Mouse (Mus musculus) embryo, embryonic 11.5 days (tissue): ENCODE data around the gene Gcn1l1.

Experiments
- DNase-seq: peaks from one replicate; pipeline ENCODE4 v3.0.0-alpha.2; 2012; ENCODE audit warnings: low read depth, low spot score

Gcn1l1 gene

GRCm38 (mm10) chr5:115603561-115603960 lies 38.5 kb downstream of the Gcn1l1 start:
- DNase-seq = no peak

DNA sequence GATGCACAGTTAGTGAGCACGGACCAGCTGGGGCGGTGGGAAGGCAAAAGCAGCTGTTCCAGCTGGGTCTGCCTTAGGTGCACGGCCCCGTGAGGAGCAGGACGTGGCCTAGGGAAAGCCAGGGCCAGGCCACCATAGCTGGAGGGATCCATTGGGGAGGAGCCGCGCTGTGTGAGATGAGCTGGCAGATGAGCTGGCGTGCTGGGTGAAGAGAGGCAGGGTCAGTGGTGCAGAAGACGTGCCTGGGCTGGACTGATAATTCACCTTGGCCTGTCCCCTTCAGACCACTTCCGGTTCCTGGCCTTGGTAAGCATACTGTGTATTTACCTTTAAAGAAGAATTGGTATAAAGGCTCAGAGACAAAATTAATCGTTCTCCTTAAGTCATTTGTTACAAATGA lies 46.5 kb downstream of the Gcn1l1 start:
- DNase-seq = no peak

DNA sequence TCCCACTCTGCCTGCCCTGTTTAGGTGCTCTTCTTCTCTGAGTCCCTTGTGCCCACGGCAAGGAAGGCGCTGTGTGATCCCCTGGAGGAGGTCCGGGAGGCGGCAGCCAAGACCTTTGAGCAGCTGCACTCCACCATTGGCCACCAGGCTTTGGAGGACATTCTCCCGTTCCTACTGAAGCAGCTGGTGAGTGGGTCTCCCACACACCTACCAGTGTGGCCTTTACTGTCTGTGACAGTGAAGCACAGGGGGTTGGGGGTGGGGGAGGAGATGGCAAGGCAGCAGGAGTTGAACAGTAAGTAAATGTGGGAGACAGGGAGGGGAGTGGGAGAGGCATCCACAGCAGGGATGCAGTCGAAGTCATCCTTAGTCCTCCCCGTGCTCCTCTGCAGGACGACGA lies 48.3 kb downstream of the Gcn1l1 start:
- DNase-seq = no peak

DNA sequence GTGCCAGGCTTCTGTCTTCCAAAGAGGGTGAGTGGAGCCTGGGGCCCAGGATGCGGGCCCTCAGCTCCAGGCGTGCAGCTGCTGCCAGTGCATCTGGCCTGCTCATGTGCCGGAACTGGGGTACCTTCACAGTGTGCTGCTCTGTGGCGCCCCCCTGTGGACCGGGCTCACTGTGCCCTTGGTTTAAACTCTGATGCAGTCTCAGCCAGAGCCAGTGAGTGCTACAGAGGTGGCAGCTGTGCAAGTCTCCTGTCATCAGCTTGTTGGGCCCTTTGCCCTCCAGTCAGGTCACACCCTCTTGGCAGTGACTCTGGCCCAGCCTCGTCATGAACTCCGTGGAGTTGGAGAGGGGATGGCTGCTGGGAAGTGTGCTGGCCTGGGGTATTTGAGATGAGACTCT lies 49.9 kb downstream of the Gcn1l1 start:
- no peak for DNase-seq

DNA sequence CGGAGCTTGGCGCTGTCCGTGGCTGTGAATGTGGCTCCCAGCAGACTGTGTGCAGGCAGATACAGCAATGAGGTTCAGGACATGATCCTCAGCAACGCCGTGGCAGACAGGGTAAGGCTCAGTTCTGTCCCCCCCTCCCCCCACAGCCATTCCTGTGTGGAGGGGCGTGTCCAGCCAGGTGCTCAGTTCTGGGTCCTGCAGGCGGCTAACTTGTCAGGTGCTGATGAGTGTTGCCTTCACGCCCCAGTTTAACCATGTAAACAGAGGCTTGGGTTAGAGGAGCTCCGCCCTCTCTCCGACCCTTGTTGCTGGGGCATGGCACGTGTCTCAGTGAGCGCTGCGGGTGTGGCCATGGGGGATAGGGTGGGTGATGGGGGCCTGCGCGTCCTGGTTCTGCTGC lies 54.6 kb downstream of the Gcn1l1 start:
- no peak for DNase-seq

DNA sequence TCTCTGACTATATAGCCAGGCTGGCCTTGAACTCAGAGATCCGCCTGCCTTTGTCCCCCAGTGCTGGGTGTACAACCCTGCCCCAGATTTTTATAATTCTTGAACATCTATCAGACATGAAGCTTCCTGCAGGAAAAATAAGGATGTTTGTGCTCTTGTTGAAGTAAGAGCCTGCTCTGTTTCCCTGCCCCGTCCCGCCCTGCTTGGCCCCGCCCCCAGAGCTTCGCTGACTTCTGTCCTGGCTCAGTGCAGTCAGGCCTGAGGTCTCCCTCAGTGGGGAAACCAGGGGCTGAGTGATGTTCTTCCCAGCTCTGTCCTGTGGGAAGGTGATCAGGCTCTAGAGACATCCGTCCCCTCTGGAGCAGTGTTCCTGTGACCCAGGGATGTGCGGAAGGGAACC lies 57.6 kb downstream of the Gcn1l1 start:
- no peak for DNase-seq

DNA sequence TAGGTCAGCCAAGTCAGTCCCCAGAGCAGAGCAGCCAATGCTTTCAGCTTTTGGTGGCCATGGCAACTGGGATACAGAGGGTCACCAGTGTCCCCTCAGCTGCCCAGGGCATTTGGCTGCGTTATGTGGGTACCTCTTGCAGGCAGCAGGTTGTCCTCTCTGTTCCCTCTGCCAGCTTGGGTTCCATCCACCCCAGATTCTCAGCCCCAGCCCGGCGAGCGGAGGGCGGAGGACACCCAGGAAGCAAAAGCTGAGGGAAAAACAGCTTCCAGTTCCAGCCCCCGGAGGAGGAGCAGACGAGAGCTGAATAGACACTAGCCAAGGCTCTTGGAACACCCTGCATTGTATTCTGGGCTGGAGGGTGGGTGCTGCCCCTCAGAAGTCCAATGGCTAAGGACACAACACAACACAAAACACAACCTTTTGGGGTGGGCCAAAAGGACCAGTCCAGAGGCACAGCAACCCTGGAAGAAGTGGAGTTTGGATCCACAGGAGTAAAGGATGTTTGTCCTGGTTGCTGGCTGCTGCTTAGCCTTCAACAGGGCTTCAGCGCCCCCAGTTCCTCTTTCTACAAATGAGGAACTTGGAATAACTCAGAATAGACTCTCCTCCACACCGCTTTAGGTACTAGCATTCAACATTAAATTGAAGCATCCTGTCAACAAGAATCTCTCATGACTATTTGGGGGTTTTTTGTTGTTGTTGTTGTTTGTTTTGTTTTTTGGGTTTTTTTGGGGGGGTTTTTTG lies 58.8 kb downstream of the Gcn1l1 start:
- no peak for DNase-seq

- DNase-seq = no peak
These were observed 61.3 kb downstream of the Gcn1l1 start for GRCm38 (mm10) chr5:115626237-115626886.

GRCm38 (mm10) chr5:115628083-115628482 lies 63.0 kb downstream of the Gcn1l1 start:
- DNase-seq = no peak

DNA sequence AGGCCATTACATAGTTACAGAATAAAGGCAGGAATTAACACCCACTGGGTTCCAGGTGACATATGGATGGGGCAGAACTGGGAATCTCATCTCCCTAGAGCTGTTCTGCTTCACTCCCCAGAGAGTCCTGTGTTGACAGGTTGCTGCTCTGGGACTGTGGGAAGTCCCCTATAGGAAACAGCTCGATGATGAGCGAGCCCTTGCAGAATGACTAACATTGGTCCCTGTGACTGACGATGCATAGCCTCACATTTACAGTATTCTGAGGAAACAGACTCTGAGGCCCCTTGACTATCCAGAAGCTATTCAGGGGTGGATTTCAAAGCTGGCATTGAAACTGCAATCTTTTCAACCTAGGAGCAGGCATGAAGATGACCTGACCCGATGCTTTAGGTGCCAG lies 64.6 kb downstream of the Gcn1l1 start:
- DNase-seq = no peak

- DNase-seq = no peak
These were observed 65.2 kb downstream of the Gcn1l1 start for GRCm38 (mm10) chr5:115630291-115630690.

DNA sequence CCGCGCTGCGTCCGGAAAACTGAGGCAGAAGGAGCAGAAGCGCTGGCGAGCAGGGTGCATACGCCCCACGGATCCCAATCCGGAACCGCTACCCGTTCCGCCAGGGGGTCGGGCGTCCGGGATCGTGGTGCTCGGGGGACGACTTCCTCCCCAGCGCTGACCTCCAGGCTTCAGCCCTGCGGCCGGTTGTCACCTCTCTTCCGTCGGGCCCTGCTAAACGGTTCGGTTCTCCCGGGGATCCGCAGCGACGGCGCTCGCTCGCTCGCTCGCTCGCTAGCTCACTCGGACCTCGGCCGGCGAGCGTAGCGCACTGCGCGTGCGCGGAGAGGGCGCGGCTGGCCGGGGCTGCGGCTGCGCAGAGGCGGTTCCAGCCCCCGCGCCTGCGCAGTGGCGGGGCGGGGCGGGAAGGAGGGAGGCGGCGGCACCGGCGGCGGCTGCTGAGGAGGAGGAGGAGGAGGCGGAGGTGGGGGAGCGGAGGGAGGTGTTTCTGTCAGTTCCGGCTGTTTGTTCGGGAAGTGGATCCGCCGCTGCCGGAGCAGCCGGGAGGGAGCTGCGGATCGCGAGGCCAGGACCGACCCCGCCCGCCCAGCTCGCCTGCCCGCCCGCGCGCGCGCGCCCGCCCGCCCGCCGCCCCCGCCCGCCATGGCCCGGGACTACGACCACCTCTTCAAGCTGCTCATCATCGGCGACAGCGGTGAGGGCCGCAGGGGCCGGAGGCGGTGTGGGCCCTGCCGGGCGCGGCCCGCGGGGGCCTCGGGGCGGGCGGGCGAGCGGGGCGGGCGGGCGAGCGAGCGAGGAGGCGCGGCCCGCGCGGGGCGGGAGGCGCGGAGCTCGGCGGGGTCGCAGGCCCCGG lies 66.7 kb downstream of the Gcn1l1 start, which contains the start of gene Rab35:
Gene Rab35, plus strand, starts transcription at position 404 of the 853 bp plus-strand sequence.
- DNase-seq = peak; percentile 86

DNA sequence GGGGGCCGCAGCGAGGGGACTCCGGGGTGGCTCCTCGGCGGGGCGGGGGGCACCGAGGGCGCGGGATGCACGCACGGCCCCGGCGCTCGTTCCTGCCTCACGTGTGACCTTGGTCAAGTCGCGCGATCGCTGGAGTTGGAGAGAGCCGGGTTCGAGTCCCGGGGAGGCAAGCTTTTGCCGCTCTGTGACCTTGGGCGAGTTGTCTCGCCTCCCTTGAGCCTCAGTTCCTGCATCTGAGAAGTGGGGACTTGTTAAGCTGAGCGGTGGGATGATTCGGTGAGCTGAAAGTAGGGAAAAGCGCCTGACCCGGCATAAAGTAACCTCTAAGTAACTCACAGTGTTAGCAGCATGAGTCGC lies 67.3 kb downstream of the Gcn1l1 start:
- DNase-seq = no peak

DNA sequence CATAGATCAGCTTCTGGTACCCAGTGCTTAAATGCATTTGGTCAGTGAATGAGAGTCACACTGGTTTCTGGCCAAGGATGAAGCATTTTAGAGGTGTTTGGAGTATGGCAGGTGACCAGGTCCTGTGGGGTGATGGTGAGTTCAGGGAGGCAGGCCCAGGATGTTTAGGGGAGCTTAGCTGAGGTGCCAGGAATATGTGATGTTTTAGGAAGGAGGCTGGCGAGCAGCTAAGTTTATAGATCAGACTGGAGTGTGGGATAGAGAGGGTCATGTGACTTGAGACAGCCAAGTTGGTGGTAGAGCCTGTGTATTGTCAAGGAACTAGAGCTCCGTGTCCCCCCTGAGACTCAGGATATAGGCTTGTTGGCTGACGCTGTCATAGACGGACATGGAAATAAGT lies 68.0 kb downstream of the Gcn1l1 start:
- no peak for DNase-seq

DNA sequence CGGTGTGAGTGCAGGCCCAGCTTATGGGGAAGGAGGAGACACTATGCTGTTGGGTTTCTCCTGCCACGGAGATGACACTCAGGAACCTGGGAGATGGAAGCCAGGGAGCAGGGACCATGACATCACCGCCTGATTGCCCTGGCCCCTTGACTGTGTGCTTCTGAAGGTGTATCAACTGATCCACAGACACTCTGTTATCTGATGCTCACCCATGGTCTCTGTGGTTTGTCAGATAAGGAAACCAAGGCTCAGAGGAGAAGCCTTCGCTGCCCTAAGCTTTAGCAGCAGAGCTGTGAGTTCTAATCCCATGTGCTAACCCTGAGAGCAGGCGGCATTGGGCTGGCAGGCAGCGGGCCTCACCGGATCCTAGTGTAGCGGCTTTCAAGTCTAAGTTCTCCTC lies 69.0 kb downstream of the Gcn1l1 start:
- no peak for DNase-seq

DNA sequence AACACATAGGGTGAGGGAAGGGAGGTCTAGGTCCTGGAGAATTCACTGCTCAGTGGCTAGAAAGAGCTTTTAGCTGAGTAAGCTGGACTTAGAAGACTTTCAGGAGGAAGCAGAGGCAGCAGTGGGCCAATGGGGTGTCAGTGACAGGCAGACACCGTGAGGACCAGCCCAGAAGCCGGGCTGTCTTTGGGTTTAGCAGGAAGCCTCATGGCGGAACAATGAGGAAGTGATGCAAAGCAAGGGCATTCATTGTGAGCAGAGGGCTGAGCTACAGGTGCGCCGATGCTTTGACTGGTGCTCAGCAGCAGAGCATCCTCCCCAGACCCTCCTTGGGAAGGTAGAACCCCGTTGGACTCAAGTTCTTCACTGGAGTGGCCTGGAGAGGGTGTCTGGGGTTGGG lies 70.5 kb downstream of the Gcn1l1 start:
- no peak for DNase-seq

DNA sequence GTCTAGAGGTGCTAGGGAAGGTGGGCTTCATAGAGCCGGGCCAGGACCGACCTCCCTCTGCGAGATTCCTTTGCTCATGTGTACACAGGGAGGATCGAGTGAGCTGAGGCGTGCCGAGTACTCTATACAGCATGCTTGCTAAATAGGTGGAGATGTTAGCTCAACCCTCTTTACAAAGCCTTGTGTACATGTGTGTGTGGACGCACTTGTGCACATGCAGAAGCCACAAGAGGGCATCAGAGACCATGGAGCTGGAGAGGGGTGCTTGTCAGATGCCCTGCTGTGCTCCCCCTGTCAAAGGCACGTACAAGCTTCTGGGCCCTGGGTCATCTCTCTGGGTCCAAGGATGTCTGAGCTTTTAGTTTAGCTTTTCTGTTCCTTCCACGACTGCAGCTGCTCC lies 79.1 kb downstream of the Gcn1l1 start:
- no peak for DNase-seq

DNA sequence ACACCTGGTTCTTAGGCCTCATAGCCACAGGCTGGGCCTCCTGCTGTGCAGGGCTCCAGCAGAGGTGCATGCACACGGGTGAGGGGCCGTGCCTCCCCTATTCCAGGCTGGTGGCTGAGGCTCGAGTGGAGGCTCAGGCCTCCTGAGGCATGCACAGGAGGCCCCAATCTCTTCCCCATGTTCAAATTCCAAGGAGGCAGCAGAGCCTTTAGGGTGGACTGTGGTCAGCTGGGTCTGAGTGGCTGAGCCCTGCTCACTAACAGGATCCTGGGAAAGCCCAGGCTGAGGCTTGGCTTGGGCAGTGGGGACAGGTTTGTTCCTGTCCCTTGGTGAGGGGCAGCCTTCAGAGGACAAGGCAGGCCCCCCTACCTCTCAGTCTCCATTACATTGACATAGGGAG lies 83.8 kb downstream of the Gcn1l1 start:
- DNase-seq = no peak

GRCm38 (mm10) chr5:115649699-115650098 lies 84.6 kb downstream of the Gcn1l1 start:
- DNase-seq = no peak

DNA sequence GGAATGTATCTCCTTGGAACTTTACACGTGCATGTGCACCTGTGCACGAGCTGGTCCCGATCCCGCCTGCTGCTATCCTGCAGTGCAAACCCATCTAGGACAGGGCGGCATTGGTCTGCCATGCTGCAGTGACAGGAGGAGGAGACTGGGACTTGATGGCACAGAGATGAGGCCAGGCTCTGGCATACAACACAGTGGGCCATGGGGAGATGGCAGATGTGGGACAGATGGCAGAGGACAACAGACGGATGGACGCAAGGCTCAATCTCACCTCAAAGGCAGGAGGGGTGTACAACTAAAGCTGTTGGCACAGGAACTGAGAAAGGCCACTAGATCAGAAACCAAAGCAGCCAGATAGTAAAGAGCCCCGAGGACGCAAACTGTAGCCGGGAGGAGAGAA lies 85.8 kb downstream of the Gcn1l1 start:
- no peak for DNase-seq

DNA sequence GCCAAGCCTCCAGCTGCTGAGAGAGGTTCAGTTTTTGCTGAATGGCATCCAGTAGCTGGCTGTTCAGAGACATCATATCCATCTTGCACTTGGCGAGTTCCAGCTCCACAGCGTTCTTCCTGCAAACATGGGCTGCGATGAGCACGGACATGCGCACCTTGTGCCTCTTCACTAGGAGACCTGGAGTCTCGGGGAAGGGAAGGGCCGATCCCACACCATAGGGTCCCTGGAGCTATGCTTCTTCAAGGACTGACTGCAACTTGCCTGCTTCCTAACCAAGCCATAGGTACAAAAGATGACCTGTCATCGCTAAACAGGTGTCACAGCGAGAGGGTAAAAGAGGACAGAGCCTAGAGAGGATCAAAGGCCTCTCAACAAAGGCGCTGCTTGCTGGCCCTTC lies 86.8 kb downstream of the Gcn1l1 start:
- no peak for DNase-seq
